Mouse (Mus musculus): ENCODE data around the gene St3gal3. TPM values are rescaled to one million over a fixed set of nuclear protein-coding genes. Genes with fewer than 3 reads are reported as not detected.

Gene St3gal3
- polyA plus RNA-seq (2015; fragmentation: Nextera tagmentation; extraction: Ambion mirVana) = 14.1 and 14.2 TPM in 2 replicates

GRCm38 (mm10) chr4:118134485-118135365 is at the start of gene St3gal3:
Gene St3gal3 (minus strand): TSS chr4:118134914.

GRCm38 (mm10) chr4:118179467-118180300 is 45.0 kb upstream of the St3gal3 start, which contains the start of gene Kdm4a:
Gene Kdm4a (minus strand): TSS chr4:118180043.

GRCm38 (mm10) chr4:117929391-117929881 is 205.3 kb downstream of the St3gal3 start, which contains the start of gene Artn:
Gene Artn (minus strand): TSS chr4:117929763.

GRCm38 (mm10) chr4:117914591-117915442 is 219.9 kb downstream of the St3gal3 start, which contains the start of gene Ipo13:
Gene Ipo13 (minus strand): TSS chr4:117914999.

GRCm38 (mm10) chr4:117891738-117892161 is 243.0 kb downstream of the St3gal3 start, which contains the start of gene Dph2:
Gene Dph2 (minus strand): TSS chr4:117892032.

GRCm38 (mm10) chr4:117887133-117887532 is 247.6 kb downstream of the St3gal3 start, which contains the start of gene Atp6v0b:
Gene Atp6v0b (minus strand): TSS chr4:117887333.

GRCm38 (mm10) chr4:117882701-117883691 is 251.7 kb downstream of the St3gal3 start, which contains the start of gene B4galt2:
Gene B4galt2 (minus strand): TSS chr4:117883487.

Other genes starting within 250 kb of the St3gal3 start
- 740 and 756 TPM in 2 replicates for gene Atp6v0b, start 247.6 kb downstream of the St3gal3 start, polyA plus RNA-seq (2015; fragmentation: Nextera tagmentation; extraction: Ambion mirVana)
- 14.9 TPM in 2 replicates for gene Dph2, start 242.9 kb downstream of the St3gal3 start, polyA plus RNA-seq (2015; fragmentation: Nextera tagmentation; extraction: Ambion mirVana)
- 43.1 and 51.2 TPM in 2 replicates for gene Ipo13, start 219.9 kb downstream of the St3gal3 start, polyA plus RNA-seq (2015; fragmentation: Nextera tagmentation; extraction: Ambion mirVana)
- gene Artn, start 205.2 kb downstream of the St3gal3 start, polyA plus RNA-seq (2015; fragmentation: Nextera tagmentation; extraction: Ambion mirVana) = 1.5 and 1.6 TPM in 2 replicates
- 29.8 and 37.5 TPM in 2 replicates for gene Kdm4a, start 45.1 kb upstream of the St3gal3 start, polyA plus RNA-seq (2015; fragmentation: Nextera tagmentation; extraction: Ambion mirVana)
- 41.2 and 43.7 TPM in 2 replicates for gene Ptprf, start 156.5 kb upstream of the St3gal3 start, polyA plus RNA-seq (2015; fragmentation: Nextera tagmentation; extraction: Ambion mirVana)